Mouse (Mus musculus): ENCODE results near the gene Bcl9. TPM values are rescaled to one million over a fixed set of nuclear protein-coding genes. Genes with fewer than 3 reads are reported as not detected.

Gene Bcl9
- polyA plus RNA-seq, 1 experiment, result 8.3 TPM

- DNase-seq (ENCODE audit: low read depth), result no peak
Measured at GRCm38 (mm10) chr3:97172632-97173031, 125.1 kb downstream of the Bcl9 start.

- DNase-seq (ENCODE audit: low read depth), result no peak
Measured at GRCm38 (mm10) chr3:97172231-97172630, 125.5 kb downstream of the Bcl9 start.

- no peak for DNase-seq (ENCODE audit: low read depth)
Measured at GRCm38 (mm10) chr3:97171531-97171930, 126.2 kb downstream of the Bcl9 start.

- no peak for DNase-seq (ENCODE audit: low read depth)
Measured at GRCm38 (mm10) chr3:97167126-97167525, 130.6 kb downstream of the Bcl9 start.

- DNase-seq (ENCODE audit: low read depth), result no peak
Measured at GRCm38 (mm10) chr3:97164477-97164876, 133.2 kb downstream of the Bcl9 start.

GRCm38 (mm10) chr3:97161773-97162172 is 135.9 kb downstream of the Bcl9 start:
- DNase-seq (ENCODE audit: low read depth), result no peak

- peak; percentile 88 for DNase-seq (ENCODE audit: low read depth)
Measured at GRCm38 (mm10) chr3:97160908-97161307, 136.8 kb downstream of the Bcl9 start.

- DNase-seq (ENCODE audit: low read depth), result no peak
Measured at GRCm38 (mm10) chr3:97159986-97160385, 137.7 kb downstream of the Bcl9 start.

GRCm38 (mm10) chr3:97159509-97159850 is 138.2 kb downstream of the Bcl9 start:
- DNase-seq (ENCODE audit: low read depth), result no peak

- DNase-seq (ENCODE audit: low read depth), result no peak
Measured at GRCm38 (mm10) chr3:97158611-97159508, 138.9 kb downstream of the Bcl9 start, which contains the start of gene Acp6. Gene Acp6, plus strand, starts transcription at chr3:97158777.

GRCm38 (mm10) chr3:97157958-97158599 is 139.6 kb downstream of the Bcl9 start:
- no peak for DNase-seq (ENCODE audit: low read depth)

- DNase-seq (ENCODE audit: low read depth), result no peak
Measured at GRCm38 (mm10) chr3:97157308-97157707, 140.4 kb downstream of the Bcl9 start.

- DNase-seq (ENCODE audit: low read depth), result no peak
Measured at GRCm38 (mm10) chr3:97156431-97156830, 141.3 kb downstream of the Bcl9 start.

Other genes with a start within 250 kb of the Bcl9 start
- 43.0 and 43.9 TPM in 2 replicates for gene Acp6, start 139.1 kb downstream of the Bcl9 start, polyA plus RNA-seq (2012; rRNA removed)
- not detected in 2 replicates for gene Olfr1402, start 124.1 kb upstream of the Bcl9 start, polyA plus RNA-seq (2012; rRNA removed)

Measured in gonadal fat pad, adult 2 months (tissue).